Mouse (Mus musculus): ENCODE measurements at regions not wholly inside any gene's neighbourhood (a gene's known extent, or its start where the extent isn't known, plus 50 kb on each side); places are given as distances from the start of the nearest gene placed in this dataset.
"Not testable (repeated sequence)": the region's sequence is repeated elsewhere in the genome, so short reads cannot be mapped to it uniquely, and the experiment has no call there.

DNA sequence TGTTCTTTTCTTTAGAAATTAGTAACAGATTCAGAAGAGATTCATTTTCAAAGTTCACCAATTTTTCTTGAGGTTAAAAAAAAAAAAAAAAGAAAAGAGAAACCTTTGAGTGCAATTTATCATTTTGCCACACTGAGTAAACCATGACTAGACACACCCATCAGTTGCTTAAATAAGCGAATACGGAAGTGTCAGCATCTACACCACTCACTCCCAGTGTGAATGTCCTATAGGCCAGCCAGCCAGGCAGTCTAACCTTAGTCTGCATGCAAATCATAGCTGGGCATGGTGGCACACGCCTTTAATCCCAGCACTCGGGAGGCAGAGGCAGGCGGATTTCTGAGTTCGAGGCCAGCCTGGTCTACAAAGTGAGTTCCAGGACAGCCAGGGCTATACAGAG, 498.6 kb downstream of the Bnc2 start:
- H3K4me3 ChIP-seq; H3K27ac ChIP-seq; H3K27me3 ChIP-seq (ENCODE audit: low read depth, poor library complexity, severe bottlenecking); H3K9me3 ChIP-seq (replicated peaks); H3K36me3 ChIP-seq; DNase-seq (ENCODE audit: low spot score): not testable (repeated sequence)
- H3K4me1 ChIP-seq = peaks cover 18% of the 10 kb centered on the region
- 91% methylated on average over 6 of the region's 6 CpGs for WGBS

DNA sequence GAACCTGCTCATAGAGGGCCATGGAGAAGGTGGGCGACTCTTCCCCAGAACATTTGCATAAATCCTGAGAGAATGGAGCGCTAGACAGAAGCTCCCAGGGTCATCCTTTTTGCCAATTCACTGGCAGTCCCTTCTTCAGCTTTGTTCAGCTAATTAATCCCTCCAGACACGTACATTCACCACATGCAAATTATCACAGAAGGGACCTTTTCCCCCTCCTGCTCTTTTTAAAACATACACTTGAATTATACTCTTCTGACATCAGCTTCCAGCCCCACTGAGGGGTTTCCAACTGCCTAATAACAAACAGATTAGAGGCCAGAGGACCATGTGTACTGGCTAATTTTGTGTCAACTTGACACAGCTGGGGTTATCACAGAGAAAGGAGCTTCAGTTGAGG, 497.2 kb downstream of the Bnc2 start:
- no peak for DNase-seq (ENCODE audit: low spot score)
- H3K36me3 ChIP-seq = no peaks in the 10 kb centered on the region
- H3K9me3 ChIP-seq (replicated peaks) = no peaks in the 10 kb centered on the region
- peaks cover 11% of the 10 kb centered on the region for H3K4me1 ChIP-seq
- 57% methylated on average over 3 of the region's 3 CpGs for WGBS
- no peak overlapping the region for H3K4me3 ChIP-seq
- no peak overlapping the region for H3K27ac ChIP-seq
- H3K27me3 ChIP-seq (ENCODE audit: low read depth, poor library complexity, severe bottlenecking) = no peaks in the 10 kb centered on the region

DNA sequence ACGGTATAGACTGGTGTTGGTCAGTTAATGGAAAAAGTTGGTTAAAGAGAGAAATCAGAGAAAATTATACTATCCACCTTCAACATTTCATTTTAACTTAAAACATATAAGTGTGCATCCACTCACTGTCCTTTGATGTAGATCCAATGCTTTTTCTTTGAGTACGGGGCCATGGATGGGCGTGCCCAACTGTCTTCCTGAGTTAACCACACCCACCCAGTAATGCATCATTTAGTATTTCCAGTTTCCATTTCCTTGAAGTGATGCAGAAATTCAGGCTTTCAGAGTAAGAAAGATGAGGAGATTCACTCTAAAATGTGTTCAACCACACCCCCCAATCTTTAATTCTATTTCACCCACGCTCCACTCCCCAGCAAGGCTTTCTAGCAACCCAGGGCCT, 490.6 kb downstream of the Bnc2 start:
- Histone ChIP-seq H3K27ac (no peak overlapping the region), H3K27me3 (ENCODE audit: low read depth, poor library complexity, severe bottlenecking) (no peaks in the 10 kb centered on the region), H3K4me1 (peaks cover 25% of the 10 kb centered on the region), H3K9me3 (replicated peaks) (no peaks in the 10 kb centered on the region), H3K4me3 (no peak overlapping the region), H3K36me3 (no peaks in the 10 kb centered on the region)
- DNase-seq (ENCODE audit: low spot score) = no peak
- WGBS = 93% methylated on average over 4 of the region's 4 CpGs

DNA sequence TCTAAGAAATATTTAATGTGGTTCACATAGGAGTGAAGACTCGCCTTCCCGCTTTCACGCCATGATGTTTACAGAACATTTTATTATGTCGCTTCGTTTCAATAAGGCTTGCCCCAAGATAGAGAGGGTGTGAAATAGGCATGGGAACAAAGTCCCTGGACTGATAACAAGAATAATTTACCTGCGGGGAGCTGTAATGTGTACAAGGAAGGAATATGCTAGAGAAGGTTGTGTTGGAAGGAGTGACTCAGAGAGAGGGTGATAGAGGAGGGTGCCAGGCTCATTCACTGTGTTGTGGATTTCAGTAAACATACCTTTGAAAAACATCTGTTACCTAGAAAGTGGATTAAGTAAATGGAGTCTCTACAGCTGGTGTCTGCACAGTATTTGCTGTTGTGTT, 490.2 kb downstream of the Bnc2 start:
- H3K9me3 ChIP-seq (replicated peaks) = no peaks in the 10 kb centered on the region
- WGBS = 92% methylated on average over 6 of the region's 6 CpGs
- H3K27me3 ChIP-seq (ENCODE audit: low read depth, poor library complexity, severe bottlenecking) = no peaks in the 10 kb centered on the region
- H3K4me3 ChIP-seq = no peak overlapping the region
- peaks cover 29% of the 10 kb centered on the region for H3K4me1 ChIP-seq
- H3K27ac ChIP-seq = no peak overlapping the region
- H3K36me3 ChIP-seq = no peaks in the 10 kb centered on the region
- no peak for DNase-seq (ENCODE audit: low spot score)

DNA sequence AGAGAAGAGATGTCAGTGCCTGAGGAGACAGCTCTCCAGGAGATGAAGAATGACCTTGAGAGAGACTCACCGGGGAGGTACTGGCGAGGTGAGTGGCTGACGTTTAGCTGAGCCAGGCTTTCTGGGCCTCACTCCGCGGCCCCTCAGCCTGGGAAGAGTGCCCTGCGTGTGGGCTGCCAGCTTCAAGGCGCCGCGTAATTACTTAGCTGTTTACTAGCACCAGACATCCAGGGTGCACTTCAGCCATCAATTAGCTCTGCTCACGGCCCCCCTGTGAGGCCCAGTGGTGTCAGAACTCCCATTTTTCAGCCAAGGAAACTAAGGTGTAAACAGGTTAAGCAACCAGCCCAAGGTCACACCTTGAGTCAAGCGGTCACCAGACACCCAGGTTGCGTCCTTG, 485.8 kb downstream of the Bnc2 start:
- Histone ChIP-seq H3K36me3 (no peaks in the 10 kb centered on the region), H3K27me3 (ENCODE audit: low read depth, poor library complexity, severe bottlenecking) (no peaks in the 10 kb centered on the region), H3K4me1 (peaks cover 39% of the 10 kb centered on the region), H3K4me3 (no peak overlapping the region), H3K27ac (peak overlapping the region; percentile 37; the same call in 1 of the 2 replicates), H3K9me3 (replicated peaks) (no peaks in the 10 kb centered on the region)
- WGBS = 33% methylated on average over 12 of the region's 12 CpGs
- DNase-seq (ENCODE audit: low spot score) = no peak

DNA sequence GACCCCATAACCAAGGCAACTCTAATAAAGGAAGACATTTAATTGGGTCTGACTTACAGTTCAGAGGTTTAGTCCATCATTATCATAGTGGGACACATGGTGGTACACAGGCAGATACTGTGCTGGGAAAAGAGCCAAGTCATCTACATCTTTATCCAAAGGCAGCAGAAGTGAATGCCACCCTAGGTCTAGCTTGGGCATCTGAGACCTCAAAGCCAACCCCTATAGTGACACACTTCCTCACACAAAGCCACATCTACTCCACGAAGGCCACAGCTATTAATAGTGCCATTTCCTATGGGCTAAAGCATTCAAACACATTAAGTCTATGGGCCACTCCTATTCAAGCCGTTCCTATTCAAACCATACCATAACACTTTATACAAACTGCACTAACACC, 483.8 kb downstream of the Bnc2 start:
- Histone ChIP-seq H3K36me3 (no peaks in the 10 kb centered on the region), H3K4me1 (peaks cover 39% of the 10 kb centered on the region), H3K4me3 (no peak overlapping the region), H3K9me3 (replicated peaks) (no peaks in the 10 kb centered on the region), H3K27me3 (ENCODE audit: low read depth, poor library complexity, severe bottlenecking) (no peaks in the 10 kb centered on the region), H3K27ac (no peak overlapping the region)
- 97% methylated on average over 2 of the region's 2 CpGs for whole genome bisulfite sequencing
- no peak for DNase-seq (ENCODE audit: low spot score)

DNA sequence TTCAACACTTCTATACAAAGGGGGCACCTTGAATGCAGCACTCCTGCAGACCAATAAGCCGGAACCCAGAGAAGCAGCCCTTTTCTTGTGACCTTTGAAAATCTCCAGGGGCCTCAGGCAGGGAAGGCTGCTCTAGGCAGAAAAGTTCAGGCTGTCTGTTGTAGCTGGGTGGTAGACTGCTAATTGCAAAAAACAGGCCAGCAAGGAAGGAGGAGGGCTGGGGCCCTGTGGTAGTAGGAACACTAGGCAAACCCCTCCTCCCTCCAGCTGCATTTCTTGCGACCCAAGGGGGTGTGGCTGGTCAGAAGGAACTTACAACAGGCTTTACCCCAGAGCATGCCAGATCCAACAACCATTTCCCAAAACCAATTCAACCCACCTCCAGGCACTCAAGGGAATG, 482.8 kb downstream of the Bnc2 start:
- 57% methylated on average over 2 of the region's 2 CpGs for WGBS
- Histone ChIP-seq H3K27me3 (ENCODE audit: low read depth, poor library complexity, severe bottlenecking) (no peaks in the 10 kb centered on the region), H3K4me3 (no peak overlapping the region), H3K27ac (peak overlapping the region; percentile 17; the same call in 1 of the 2 replicates), H3K4me1 (peaks cover 30% of the 10 kb centered on the region), H3K9me3 (replicated peaks) (no peaks in the 10 kb centered on the region), H3K36me3 (no peaks in the 10 kb centered on the region)
- no peak for DNase-seq (ENCODE audit: low spot score)

DNA sequence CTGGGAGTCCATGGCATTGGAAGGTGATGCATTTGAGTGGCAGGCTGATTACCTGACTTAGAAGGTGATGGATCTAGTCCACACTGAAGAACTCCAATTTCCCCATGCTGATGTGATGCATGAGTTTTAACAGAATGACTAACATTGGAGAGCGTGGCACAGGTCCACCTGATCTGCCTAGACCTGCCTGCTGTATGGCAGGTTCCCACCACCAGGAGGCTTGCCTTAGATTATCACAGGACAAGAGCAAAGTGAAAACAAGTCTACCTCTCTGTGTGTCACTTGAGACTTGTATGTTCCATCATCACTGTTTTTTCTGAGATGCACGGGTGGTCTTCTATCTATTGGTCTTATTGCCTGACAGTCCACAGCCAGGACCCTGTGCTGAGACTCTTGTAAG, 478.3 kb downstream of the Bnc2 start:
- no peak for DNase-seq (ENCODE audit: low spot score)
- Histone ChIP-seq H3K36me3 (no peaks in the 10 kb centered on the region), H3K27ac (no peak overlapping the region), H3K27me3 (ENCODE audit: low read depth, poor library complexity, severe bottlenecking) (0 out of 2 replicates have a peak, but pooled peaks cover 5% of the 10 kb centered on the region), H3K4me3 (no peak overlapping the region), H3K9me3 (replicated peaks) (no peaks in the 10 kb centered on the region), H3K4me1 (peaks cover 40% of the 10 kb centered on the region)
- 90% methylated on average over 2 of the region's 2 CpGs for WGBS

DNA sequence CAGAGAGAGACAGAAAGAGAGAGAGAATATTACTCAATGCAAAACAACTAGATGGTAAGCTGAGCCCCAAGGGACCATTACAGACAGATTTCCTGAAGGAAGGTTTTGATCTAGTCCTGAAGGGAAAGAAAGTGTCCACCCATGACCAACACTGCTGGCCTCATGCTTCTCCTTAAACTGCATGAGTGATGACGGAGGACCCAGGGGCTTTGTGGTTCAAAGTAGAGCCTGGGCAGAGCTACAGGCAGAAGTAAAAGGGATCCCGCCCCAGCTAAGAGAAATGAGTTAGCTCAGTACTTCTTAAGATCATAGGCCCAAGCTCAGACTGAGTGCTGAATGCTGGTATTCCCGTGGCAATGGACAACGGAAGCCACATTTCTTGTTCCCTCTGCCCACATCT, 476.9 kb downstream of the Bnc2 start:
- peaks cover 40% of the 10 kb centered on the region for H3K4me1 ChIP-seq
- WGBS = 90% methylated on average over 4 of the region's 4 CpGs

DNA sequence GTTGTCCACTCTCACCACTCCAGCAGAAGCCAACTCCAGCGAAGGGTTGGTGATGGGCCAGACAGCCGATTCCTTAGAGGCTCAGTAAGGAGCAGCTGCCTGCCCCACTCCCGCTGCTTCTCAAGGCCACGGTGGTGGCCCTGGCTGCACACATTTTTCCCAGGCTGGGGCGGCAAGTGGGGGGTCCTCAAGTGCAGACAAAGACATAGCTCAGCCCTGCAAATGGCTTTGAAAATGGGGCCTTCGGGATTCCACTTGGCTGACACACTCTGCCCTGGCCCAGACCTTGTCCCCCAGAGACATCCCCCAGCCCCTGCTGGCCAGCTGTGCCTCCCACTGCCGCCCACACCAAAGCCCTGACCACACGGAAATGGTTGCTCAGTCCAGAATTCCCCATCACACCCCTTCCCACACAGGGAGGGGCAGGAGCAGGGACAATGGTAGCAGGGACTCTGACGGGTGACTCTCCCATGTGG, 475.9 kb downstream of the Bnc2 start:
- no peak for DNase-seq (ENCODE audit: low spot score)
- H3K9me3 ChIP-seq (replicated peaks) = no peaks in the 10 kb centered on the region
- H3K4me1 ChIP-seq = peaks cover 48% of the 10 kb centered on the region
- 0 out of 2 replicates have a peak, but pooled peaks cover 5% of the 10 kb centered on the region for H3K27me3 ChIP-seq (ENCODE audit: low read depth, poor library complexity, severe bottlenecking)
- WGBS = 73% methylated on average over 9 of the region's 9 CpGs
- no peak overlapping the region for H3K4me3 ChIP-seq
- H3K36me3 ChIP-seq = no peaks in the 10 kb centered on the region
- peak overlapping the region; percentile 32 for H3K27ac ChIP-seq

More for the DNA sequence above, 476.9 kb downstream of the Bnc2 start:
- H3K27me3 ChIP-seq (ENCODE audit: low read depth, poor library complexity, severe bottlenecking) = 0 out of 2 replicates have a peak, but pooled peaks cover 5% of the 10 kb centered on the region
- no peaks in the 10 kb centered on the region for H3K9me3 ChIP-seq (replicated peaks)
- H3K4me3 ChIP-seq = no peak overlapping the region
- H3K27ac ChIP-seq = no peak overlapping the region
- H3K36me3 ChIP-seq = no peaks in the 10 kb centered on the region
- no peak for DNase-seq (ENCODE audit: low spot score)

DNA sequence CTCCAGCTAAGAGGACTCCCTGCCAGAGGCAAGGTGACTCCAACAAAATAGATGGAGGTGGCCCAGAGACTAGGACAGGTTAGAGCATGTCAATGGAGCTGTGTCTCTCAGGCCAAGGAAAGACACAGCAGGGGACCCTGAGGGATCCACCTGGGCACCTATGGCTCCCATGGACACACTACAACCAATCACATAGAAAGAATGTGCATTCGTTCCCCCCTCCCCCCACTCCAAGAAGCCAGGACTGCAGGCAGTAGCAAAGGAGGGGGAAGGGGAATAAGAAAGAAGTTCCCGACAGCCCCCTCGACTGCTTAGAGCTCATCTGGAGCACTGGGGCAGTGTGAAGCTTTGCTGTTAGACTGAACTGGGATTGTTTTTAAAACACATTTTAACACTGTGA, 474.1 kb downstream of the Bnc2 start:
- H3K36me3 ChIP-seq = no peaks in the 10 kb centered on the region
- 0 out of 2 replicates have a peak, but pooled peaks cover 5% of the 10 kb centered on the region for H3K27me3 ChIP-seq (ENCODE audit: low read depth, poor library complexity, severe bottlenecking)
- no peaks in the 10 kb centered on the region for H3K9me3 ChIP-seq (replicated peaks)
- peak overlapping the region; percentile 46; the same call in 1 of the 2 replicates for H3K27ac ChIP-seq
- no peak overlapping the region for H3K4me3 ChIP-seq
- H3K4me1 ChIP-seq = peaks cover 58% of the 10 kb centered on the region
- no peak for DNase-seq (ENCODE audit: low spot score)
- 57% methylated on average over 3 of the region's 3 CpGs for WGBS

DNA sequence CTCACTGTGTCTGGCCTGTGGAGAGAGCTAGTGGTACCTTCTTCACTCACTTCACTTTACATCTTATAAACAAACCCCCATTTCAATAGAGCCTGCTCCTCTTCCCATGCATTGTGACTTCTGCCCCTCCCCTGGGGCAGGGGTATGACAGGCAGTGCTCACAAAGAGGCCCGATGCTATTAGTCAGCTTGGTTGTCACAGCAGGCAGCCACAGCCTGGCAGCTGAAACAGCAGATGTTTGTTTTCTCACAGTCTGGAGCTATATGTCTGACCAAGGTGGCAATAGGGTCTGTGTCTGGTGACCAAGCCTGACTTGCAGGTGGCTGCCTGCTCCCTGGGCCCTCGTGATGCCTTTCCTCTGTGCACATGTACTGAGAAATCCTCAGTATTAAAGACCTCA, 472.8 kb downstream of the Bnc2 start:
- 32% methylated on average over 2 of the region's 2 CpGs for WGBS
- no peak overlapping the region for H3K4me3 ChIP-seq
- H3K27me3 ChIP-seq (ENCODE audit: low read depth, poor library complexity, severe bottlenecking) = 0 out of 2 replicates have a peak, but pooled peaks cover 5% of the 10 kb centered on the region
- H3K36me3 ChIP-seq = no peaks in the 10 kb centered on the region
- peak overlapping the region; percentile 58; the same call in 1 of the 2 replicates for H3K27ac ChIP-seq
- DNase-seq (ENCODE audit: low spot score) = no peak
- no peaks in the 10 kb centered on the region for H3K9me3 ChIP-seq (replicated peaks)
- peaks cover 58% of the 10 kb centered on the region for H3K4me1 ChIP-seq

DNA sequence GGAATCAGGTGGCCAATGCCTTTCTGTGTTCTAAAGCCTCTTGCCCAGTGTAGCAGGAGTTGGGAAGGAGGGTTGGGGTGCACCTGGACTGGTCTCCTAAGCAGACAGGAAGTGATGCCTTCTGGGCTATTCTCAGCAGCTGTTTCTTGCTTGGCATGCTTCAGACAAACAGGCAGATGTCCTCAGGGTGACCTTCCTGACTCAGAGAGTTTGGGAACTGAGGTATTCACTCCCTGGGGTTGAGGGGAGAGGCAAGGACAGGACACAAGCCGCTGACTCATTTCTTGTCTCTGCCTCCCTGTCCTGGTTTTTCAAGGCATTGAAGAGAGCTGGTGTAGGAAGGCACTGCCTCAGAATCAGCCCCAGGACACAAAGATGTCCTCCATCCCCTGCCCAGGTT, 471.4 kb downstream of the Bnc2 start:
- peaks cover 56% of the 10 kb centered on the region for H3K4me1 ChIP-seq
- no peaks in the 10 kb centered on the region for H3K36me3 ChIP-seq
- no peak for DNase-seq (ENCODE audit: low spot score)
- H3K9me3 ChIP-seq (replicated peaks) = no peaks in the 10 kb centered on the region
- 77% methylated on average over 1 of the region's 1 CpGs for WGBS
- 0 out of 2 replicates have a peak, but pooled peaks cover 5% of the 10 kb centered on the region for H3K27me3 ChIP-seq (ENCODE audit: low read depth, poor library complexity, severe bottlenecking)
- no peak overlapping the region for H3K4me3 ChIP-seq
- H3K27ac ChIP-seq = peak overlapping the region; percentile 12; the same call in 1 of the 2 replicates

DNA sequence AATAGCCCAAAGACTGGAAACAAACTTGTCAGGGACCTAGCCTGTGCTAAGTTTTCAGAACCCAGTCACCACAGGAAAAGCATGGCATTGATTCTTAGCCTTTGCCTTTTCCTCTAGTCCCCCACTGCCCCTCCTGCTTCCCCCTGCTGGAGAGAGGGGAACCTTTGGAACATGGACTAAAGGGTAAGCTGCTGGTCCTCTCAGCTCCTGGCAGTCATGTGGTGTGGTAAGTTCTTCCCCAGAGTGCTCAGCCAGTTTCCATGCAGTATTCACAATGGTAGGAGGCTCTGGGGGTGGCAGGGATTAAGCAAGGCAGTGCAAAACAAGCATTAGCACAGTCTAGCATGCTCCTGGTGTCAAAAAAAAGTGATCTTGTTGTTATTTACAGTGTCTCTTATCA, 470.3 kb downstream of the Bnc2 start:
- Histone ChIP-seq H3K4me1 (peaks cover 45% of the 10 kb centered on the region), H3K36me3 (no peaks in the 10 kb centered on the region), H3K27me3 (ENCODE audit: low read depth, poor library complexity, severe bottlenecking) (0 out of 2 replicates have a peak, but pooled peaks cover 5% of the 10 kb centered on the region), H3K9me3 (replicated peaks) (no peaks in the 10 kb centered on the region), H3K4me3 (no peak overlapping the region), H3K27ac (peak overlapping the region; percentile 27)
- no peak for DNase-seq (ENCODE audit: low spot score)
